Mouse (Mus musculus): ENCODE measurements around the gene Tcf7.
A peak's percentile ranks its signal among the peaks of the same experiment; 100 is the strongest.

The Tcf7 gene

GRCm38 (mm10) chr11:52264871-52265270 is 17.9 kb downstream of the Tcf7 start:
- no peak for DNase-seq

- DNase-seq, result no peak
Observed at GRCm38 (mm10) chr11:52262338-52262737, 20.5 kb downstream of the Tcf7 start.

DNA sequence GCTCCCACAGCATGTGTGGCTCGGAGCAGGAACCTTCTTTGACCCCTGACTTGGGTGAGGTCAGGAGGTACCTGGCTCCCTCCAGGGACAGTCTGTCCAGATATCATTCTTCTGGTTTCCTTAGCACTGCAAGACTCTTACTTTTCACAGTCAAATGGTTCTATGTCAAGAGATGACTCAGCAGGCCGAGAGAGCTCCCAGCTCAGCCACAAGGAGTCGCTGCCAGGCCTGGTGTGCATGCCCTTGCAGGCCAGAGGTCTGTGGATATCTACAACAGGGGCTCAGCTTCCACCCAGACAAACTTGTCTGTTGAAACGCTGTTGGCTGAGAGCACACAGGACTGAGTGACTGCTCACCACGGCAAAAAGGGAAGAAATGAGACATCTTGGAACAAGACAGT is 20.9 kb downstream of the Tcf7 start:
- peak; percentile 42 for DNase-seq

- DNase-seq, result no peak
Observed at GRCm38 (mm10) chr11:52260878-52261277, 21.9 kb downstream of the Tcf7 start.

GRCm38 (mm10) chr11:52258711-52259110 is 24.1 kb downstream of the Tcf7 start:
- no peak for DNase-seq

DNA sequence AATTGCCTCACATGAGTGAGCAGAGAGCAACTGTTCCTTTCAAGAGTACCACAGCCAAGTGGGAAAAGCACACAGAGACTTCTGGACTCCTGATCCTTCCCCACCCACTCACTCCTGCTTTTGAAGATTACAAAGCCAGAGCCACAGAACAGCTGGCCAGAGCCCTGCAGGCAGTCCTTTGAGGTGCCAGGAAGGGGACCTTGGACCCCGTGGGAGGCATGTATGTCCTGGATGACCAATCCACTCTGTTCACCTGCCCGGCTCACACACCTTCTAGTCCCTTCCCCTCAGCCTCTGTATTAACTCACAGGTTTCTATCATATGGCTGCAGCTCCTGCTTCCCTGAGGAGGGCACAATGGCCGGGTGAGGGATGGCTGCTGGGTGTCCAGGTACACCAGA is 25.4 kb downstream of the Tcf7 start:
- no peak for DNase-seq

DNA sequence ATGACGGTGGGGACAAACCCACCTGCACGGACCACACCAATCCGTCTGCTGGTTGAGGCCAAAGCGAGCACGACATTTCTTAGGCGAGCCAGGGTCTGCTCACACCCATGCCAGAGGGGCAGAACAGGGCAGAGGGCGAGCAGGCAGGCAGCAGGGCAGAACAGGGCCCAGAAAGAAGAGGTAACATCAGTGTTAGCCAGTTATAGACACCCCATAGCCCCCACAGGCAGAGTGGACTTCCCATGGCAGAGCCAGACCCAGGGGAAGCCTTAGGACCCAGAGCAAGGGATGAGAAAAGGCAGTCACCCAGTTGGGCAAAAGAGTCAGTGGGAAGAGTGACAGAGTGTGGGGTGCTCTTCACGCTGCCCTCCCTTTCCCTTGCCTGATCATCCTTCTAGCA is 27.7 kb downstream of the Tcf7 start:
- DNase-seq, result no peak

DNA sequence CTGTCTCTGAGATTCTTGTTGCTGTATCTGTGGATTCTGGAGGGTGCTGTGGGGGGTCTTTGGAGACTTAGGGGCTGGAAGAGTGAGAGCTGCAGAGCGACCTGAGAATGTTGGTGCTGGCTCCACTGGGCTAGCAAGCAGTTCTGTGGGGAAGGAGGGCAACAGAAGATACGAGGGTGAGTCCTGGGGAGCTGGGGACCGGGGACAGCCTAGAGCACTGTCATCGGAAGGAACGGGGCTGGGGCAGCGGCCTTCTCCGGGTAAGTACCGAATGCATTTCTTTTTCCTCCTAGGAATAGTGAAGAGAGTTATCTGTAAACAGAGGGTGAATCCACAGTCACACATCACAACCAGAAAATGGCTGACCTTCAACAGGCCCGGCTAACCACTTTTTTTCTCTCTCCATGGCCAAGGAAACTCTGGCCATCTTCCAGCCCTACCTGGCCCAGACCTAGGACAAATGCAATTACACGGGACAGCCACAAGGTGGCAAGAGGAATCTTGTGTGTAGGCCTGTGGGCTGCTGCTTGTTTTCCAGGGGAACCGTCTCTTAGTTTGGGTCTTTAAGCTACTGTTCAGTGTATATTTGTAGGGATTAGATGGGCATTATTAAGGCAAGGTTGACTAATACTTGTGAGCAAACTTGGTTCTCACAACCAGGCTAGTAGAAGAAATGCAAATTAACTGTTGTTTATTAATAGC is 29.0 kb downstream of the Tcf7 start:
- DNase-seq, result peak; percentile 77

DNA sequence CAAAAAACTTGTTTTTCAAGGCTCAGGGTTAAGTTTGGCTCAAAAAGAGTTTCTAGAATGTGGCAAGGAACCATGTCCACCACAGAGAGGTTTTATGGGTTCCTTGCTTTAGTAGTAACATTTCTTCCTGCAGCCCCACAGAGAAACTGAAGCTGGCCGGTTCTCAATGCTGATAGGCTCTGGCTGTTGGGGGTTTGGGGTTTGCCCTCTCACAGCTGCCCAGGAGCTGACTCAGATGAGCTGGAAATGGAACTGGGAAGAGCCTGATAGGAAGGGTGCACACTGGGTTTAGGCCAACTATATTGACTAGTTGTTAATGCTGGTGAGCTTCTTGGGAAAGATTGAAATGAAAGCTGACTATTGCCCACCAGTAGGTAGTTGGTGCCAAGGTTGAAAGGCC is 30.1 kb downstream of the Tcf7 start:
- DNase-seq, result no peak

DNA sequence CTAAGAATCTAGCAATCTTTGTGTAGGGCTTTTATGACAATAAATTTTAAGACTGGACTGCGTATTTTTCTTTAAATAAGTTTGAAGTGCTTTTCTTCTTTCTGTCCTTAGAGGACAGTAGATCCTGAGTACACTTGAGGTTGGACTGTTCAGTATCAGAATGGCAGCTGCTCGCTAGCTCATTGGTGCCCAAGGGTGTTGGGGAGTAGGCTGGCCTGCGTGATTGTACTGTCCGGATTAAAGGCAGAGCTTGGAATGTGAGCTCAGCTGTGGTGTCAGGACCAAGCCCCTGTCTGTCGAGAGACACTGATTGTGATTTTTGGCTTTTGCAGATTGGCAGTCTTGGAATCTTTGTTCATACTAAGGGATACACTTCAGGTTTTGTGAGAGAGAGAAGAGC is 31.0 kb downstream of the Tcf7 start:
- no peak for DNase-seq

- DNase-seq, result no peak
Observed at GRCm38 (mm10) chr11:52249452-52249851, 33.4 kb downstream of the Tcf7 start.

DNA sequence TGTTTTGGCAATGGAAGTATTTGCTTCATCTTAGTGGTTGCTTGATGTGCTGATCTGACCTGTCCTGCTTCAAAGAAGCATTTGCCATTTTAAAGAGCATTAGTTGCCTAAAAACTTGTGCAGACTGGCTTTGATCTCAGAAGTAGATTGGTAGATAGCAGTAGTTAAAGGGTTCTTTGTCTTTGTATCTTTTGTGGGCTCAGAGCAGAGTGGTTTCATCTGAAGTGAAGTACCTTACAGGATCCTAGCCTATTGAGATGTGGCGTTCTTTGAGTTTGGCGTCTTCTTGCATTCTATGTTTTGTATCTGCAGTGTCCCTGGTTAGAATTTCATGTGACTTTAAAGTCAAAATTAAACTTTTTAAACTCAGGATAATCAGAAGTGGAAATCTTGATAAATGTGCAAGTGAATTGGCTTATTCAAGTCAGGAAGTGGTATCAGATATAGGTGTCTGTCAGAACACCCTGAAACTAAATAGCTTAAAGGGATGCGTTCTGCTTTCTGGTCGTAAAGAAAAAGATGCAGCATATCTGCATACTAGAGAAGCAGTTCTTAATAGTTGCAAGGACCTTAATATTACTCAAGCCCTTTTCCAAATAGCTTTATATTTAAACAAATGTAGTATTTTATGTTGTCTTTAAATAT is 41.8 kb downstream of the Tcf7 start:
- DNase-seq, result no peak

DNA sequence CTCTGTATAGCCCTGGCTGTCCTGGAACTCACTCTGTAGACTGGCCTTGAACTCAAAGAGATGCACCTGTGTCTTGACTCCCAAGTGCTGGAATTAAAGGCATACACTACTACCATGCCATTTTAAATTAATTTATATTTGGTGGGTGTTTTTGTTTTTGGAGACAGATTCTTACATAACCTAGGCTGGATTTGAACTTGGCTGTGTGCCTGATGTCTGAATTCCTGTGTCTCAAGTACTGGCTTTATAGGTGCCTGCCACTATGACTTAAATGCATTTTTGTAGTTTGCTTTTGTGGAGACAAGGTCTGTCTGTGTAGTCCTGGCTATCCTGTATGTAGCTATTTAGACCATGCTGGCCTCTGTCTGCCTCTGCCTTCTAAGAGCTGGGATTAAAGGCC is 48.3 kb downstream of the Tcf7 start:
- no peak for DNase-seq

DNA sequence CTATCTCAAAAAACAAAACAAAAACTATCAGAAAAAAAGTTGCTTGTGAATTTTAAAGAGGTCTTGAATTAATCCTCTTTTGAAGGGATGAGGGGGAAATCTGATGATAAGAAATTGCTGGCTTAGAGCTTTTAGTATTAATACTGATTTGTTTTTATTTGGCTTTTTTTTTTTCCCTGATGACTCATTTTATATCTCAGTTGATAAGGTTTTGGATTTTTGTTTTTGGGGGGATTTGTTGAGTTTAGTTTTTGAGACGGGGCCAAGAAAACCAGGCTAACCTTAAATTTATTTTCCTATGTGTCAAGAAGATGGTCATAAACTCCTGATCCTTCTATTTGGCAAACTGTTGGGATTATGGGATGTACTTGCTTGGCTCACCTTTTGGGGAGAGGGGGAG is 48.9 kb downstream of the Tcf7 start:
- no peak for DNase-seq

DNA sequence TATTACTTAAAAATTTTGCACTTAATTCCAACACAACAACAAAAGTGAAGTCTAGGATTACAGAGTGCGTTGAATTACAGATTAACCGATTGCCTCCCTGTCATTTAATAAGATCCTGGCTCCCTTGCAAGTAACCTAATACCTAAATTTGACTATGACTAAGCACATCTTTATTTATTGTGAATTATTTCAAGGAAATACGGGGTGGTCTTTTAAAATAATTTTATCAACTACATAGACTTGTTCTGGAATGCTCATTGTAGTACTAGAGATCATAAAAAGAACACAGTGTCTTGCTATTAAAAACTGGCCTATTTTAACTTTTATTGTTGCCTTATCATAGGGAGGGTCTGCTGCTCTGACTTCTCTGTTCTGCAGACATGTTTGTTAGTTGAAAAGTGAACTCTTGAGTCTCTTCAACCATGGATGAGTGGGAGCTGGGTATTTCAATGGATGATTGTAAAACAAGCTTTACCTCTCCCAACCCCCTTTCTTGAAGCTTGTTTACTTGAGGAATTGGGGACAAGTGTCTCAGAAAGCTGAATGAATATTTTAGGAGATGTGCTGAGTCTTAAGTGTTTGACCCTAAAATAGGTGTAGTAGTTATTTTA is 49.7 kb downstream of the Tcf7 start:
- DNase-seq, result no peak

GRCm38 (mm10) chr11:52231606-52232541 is 50.9 kb downstream of the Tcf7 start, which contains the start of gene Skp1a:
TSS of gene Skp1a (plus strand) at chr11:52231995.
- DNase-seq, result peak; percentile 94

DNA sequence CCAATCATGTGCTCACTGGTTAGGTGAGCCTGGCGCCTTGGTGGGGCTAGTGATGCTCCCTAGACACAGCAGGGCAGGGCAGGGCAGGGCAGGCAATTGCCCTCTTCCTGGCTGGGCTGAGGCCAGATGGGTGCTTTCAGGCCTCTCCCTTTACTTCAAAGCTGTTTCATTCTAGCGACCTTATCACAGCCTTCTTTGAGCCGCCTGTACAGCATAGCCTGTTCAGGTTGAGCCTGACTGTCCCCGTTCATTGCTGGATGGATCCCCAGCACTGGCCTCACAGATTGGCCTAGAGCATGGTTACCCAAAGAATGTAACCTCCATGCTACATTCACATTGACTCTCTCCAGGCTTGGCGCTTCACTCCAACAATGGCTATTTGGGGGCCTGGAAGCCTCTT is 52.1 kb downstream of the Tcf7 start:
- no peak for DNase-seq

DNA sequence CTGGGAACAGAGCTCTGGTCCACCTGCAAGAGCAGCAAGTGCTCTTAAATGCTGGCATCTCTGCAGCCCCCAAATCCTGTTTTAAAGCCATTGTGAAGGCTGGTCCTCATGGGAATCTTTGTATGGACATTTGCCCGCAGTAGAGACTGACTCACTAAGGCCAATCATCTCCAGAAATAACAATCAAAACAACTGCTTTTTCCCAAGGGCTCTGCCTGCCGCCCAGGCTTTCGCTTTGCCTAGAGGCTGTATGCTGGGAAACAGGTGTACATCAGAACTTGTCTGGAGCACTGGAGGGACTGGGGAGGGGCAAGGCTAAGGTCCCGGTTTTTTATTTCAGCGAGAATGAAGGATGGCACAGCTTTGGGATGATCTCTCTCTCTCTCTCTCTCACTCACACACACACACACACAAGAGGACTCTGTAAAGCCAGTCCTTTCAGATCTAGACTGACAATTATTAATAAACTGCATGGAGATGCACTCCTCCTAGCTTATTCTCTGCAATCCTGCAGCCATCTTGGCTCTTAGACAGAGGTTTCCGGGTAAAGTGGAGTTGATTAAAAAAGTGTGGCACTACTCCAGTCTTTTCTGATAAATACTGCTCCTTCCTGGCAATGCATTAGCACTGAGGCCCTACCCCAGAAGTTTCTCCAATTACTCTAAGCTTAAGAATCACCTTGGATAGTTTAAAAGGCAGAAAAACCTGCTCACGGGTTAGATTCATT is 53.9 kb downstream of the Tcf7 start:
- DNase-seq, result no peak

DNA sequence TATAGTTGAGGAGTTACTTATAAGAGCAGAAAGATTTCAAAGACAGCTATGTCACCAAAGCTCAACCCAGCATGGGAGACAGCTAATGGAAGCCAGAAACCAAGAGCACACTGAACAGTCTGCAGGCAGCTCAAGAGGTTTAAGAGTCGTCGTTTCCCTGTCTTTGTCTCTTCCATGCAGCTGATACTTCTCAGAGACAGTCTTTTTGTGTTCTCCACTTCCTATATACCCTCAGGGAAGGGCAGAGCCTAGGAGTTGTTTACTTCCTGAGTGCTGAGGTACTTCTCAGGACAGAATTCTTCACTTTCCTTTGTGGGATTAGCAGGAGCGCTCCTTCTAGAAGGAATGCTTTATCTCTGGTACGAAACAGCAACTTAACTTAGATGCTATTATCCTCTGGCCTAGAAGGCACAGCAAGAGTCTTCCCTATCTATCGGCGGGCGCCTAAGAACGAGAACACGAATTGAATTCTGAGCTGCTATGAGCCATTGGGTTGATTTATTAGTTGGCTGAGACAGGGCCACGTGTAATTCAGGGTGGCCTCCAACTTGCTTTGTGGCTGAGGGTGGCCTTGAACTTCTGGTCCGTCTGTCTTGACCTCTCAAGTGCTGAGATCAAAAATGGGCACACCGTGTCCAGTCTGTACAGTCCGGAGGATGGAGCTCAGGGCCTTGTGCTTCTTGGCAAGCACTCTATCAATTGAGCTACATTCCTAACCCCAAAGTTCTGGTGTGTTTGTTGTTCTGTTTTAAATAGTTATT is 55.2 kb downstream of the Tcf7 start:
- no peak for DNase-seq

DNA sequence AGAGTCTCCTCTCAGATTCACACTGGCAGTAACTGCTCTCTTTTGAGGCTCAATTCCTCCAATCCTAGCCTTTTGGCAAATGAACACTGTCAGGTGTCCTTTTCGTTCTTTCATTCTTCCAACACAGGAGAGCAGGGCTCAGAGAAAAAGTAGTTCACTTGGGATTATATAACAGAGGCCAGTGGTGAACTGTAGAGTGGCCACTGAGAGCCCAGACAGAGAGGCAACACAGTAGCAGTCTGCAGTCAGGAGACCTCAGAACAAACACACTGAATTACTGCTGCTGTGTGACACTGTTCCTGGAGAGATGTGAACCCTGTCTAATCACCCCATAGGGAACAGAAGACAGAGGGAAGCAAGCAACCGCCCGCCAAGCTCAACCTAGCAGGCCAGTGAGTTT is 55.8 kb downstream of the Tcf7 start:
- no peak for DNase-seq

GRCm38 (mm10) chr11:52225986-52226599 is 56.7 kb downstream of the Tcf7 start:
- no peak for DNase-seq

All from retina, postnatal 1 day (tissue).